8 mouse cellular contexts compared by ENCODE assay signal in genomic region chr2:32155614-32156013, GRCm38 (mm10). TPM values are rescaled to one million over a fixed set of nuclear protein-coding genes. Genes with fewer than 3 reads are reported as not detected.
A peak's percentile ranks its signal among the peaks of the same experiment; 100 is the strongest.
DNase-seq lines count a peak whose midpoint lies in the region; ATAC-seq lines count a peak whose summit lies in the region.

No protein-coding gene starts in this region.

- no peak for ATAC-seq in heart, embryonic 11.5 days (replicated peaks; ENCODE audit: insufficient number of reproducible peaks, low FRiP score, low TSS enrichment)
- ATAC-seq in embryonic facial prominence, embryonic 13.5 days (ENCODE audit: insufficient number of reproducible peaks, insufficient read depth, low FRiP score, low TSS enrichment, low read depth), result no peak

- WGBS in heart, embryonic 11.5 days (ENCODE audit: insufficient replicate concordance), result 32% methylated on average over 6 of the region's 6 CpGs
- WGBS in embryonic facial prominence, embryonic 13.5 days, result 63% methylated on average over 6 of the region's 6 CpGs
- 72% methylated on average over 6 of the region's 6 CpGs for WGBS in midbrain, embryonic 10.5 days

- intact Hi-C loops in heart, postnatal 36 days (cut with DNase I), result no loop called here

- H3K4me3 ChIP-seq in heart, embryonic 11.5 days (ENCODE audit: low read depth, low read length), result no peak overlapping the region
- no peak overlapping the region for H3K4me3 ChIP-seq in embryonic facial prominence, embryonic 13.5 days
- peak overlapping the region; percentile 19; the same call in 1 of the 2 replicates for H3K4me3 ChIP-seq in midbrain, embryonic 10.5 days

- DNase-seq in heart, postnatal 36 days, result no peak
- DNase-seq in A20 (ENCODE audit: low read depth, low spot score), result peak; percentile 77
- no peak for DNase-seq in midbrain, embryonic 10.5 days (ENCODE audit: low spot score)
- DNase-seq in B cell, adult 2 months, result no peak
- DNase-seq in urinary bladder, postnatal 25 days (ENCODE audit: low spot score), result no peak
- no peak for DNase-seq in layer of hippocampus, postnatal 36 days

- no peaks in the 10 kb centered on the region for H3K9me3 ChIP-seq in heart, embryonic 11.5 days (replicated peaks; ENCODE audit: control insufficient read depth, low read length)
- no peaks in the 10 kb centered on the region for H3K9me3 ChIP-seq in embryonic facial prominence, embryonic 13.5 days
- no peaks in the 10 kb centered on the region; the same call in 1 of the 2 replicates for H3K9me3 ChIP-seq in midbrain, embryonic 10.5 days (replicated peaks)

- 0 out of 2 replicates have a peak overlapping the region, but pooled peaks have one; percentile 97 for H3K27ac ChIP-seq in heart, embryonic 11.5 days (ENCODE audit: low read depth, low read length)
- no peak overlapping the region for H3K27ac ChIP-seq in embryonic facial prominence, embryonic 13.5 days
- peak overlapping the region; percentile 100; the same call in 1 of the 2 replicates for H3K27ac ChIP-seq in midbrain, embryonic 10.5 days (replicated peaks)

- peak overlapping the region; percentile 27; the same call in 1 of the 2 replicates for H3K4me2 ChIP-seq in heart, embryonic 11.5 days
- H3K4me2 ChIP-seq in embryonic facial prominence, embryonic 13.5 days, result peak overlapping the region; percentile 96

- no peaks in the 10 kb centered on the region for H3K27me3 ChIP-seq in heart, embryonic 11.5 days (ENCODE audit: control insufficient read depth, insufficient read depth, low read length)
- H3K27me3 ChIP-seq in embryonic facial prominence, embryonic 13.5 days, result no peaks in the 10 kb centered on the region
- no peaks in the 10 kb centered on the region for H3K27me3 ChIP-seq in midbrain, embryonic 10.5 days (ENCODE audit: low read depth, poor library complexity, severe bottlenecking)

- H3K4me1 ChIP-seq in heart, embryonic 11.5 days (ENCODE audit: control insufficient read depth, insufficient read depth, low read length), result peaks cover 82% of the 10 kb centered on the region
- peaks cover 69% of the 10 kb centered on the region for H3K4me1 ChIP-seq in embryonic facial prominence, embryonic 13.5 days
- H3K4me1 ChIP-seq in midbrain, embryonic 10.5 days, result peaks cover 84% of the 10 kb centered on the region

- H3K9ac ChIP-seq in heart, embryonic 11.5 days (ENCODE audit: low read depth, low read length), result no peak overlapping the region
- 0 out of 2 replicates have a peak overlapping the region, but pooled peaks have one; percentile 3 for H3K9ac ChIP-seq in embryonic facial prominence, embryonic 13.5 days

- H3K36me3 ChIP-seq in heart, embryonic 11.5 days (ENCODE audit: control insufficient read depth, insufficient read depth, low read length), result peaks cover 4% of the 10 kb centered on the region; the same call in 1 of the 2 replicates
- peaks cover 14% of the 10 kb centered on the region; the same call in 1 of the 2 replicates for H3K36me3 ChIP-seq in embryonic facial prominence, embryonic 13.5 days
- H3K36me3 ChIP-seq in midbrain, embryonic 10.5 days, result peaks cover 21% of the 10 kb centered on the region

RNA-seq across cellular contexts. Expression of gene Prrc2b, which starts 4.7 kb away (rescaled TPM):
- polyA plus RNA-seq in heart, embryonic 11.5 days (2014; fragmentation: Nextera tagmentation; extraction: Ambion mirVana), result 39.3 and 40.6 TPM in 2 replicates
- total RNA-seq in heart, postnatal 36 days (2021), result 10 to 100 TPM; 75.5 to 80.0 TPM
- 44.8 and 57.7 TPM in 2 replicates for polyA plus RNA-seq in embryonic facial prominence, embryonic 13.5 days (2015; fragmentation: Nextera tagmentation; extraction: Ambion mirVana)
- polyA plus RNA-seq in midbrain, embryonic 10.5 days (2016; fragmentation: Nextera tagmentation; extraction: Ambion mirVana), result 41.5 and 57.6 TPM in 2 replicates
- total RNA-seq in layer of hippocampus, postnatal 36 days (2021), result 100 to 1,000 TPM; 271 to 276 TPM
